Comparison of ENCODE assay signal across 19 mouse cellular contexts in genomic region chr7:75578647-75579046, GRCm38 (mm10).
"Had no signal": no experiment of that assay in that cellular context is flagged by ENCODE, and none has a peak within 500 bp of the region (broad histone marks: within the 10 kb centered on the region; RNA-seq: fewer than 3 reads in every experiment).

No protein-coding gene starts in this region.

- H3K27me3 ChIP-seq: limb, embryonic 13.5 days; liver, embryonic 12.5 days; liver, embryonic 15.5 days; midbrain, embryonic 12.5 days; midbrain, embryonic 15.5 days; neural tube, embryonic 13.5 days; stomach, embryonic 15.5 days had no signal

- DNase-seq: kidney, adult 2 months; kidney, postnatal 25 days; layer of hippocampus, adult 9-11 months; liver; lung, adult 2 months; lung, postnatal 14 days; right cerebral cortex, postnatal 14 days; spleen, adult 18-20 months had no signal

- H3K4me1 ChIP-seq: midbrain, embryonic 12.5 days; midbrain, embryonic 15.5 days had no signal

- H3K27ac ChIP-seq: kidney, postnatal 0 days; layer of hippocampus, adult 2 months; limb, embryonic 10.5 days; limb, embryonic 13.5 days; liver, embryonic 12.5 days; liver, embryonic 15.5 days; macrophage; midbrain, embryonic 12.5 days; midbrain, embryonic 15.5 days; neural tube, embryonic 13.5 days; stomach, embryonic 15.5 days had no signal

- H3K36me3 ChIP-seq: midbrain, embryonic 15.5 days; stomach, embryonic 15.5 days had no signal

- H3K4me3 ChIP-seq: layer of hippocampus, adult 2 months; limb, embryonic 10.5 days; limb, embryonic 13.5 days; liver, embryonic 12.5 days; liver, embryonic 15.5 days; midbrain, embryonic 12.5 days; midbrain, embryonic 15.5 days; neural tube, embryonic 13.5 days; stomach, embryonic 15.5 days had no signal
